Mouse (Mus musculus) mature B cell (primary cell): ENCODE measurements around the gene 4933436I01Rik.

Experiments used
- in situ Hi-C: fragments of 300-500 bp; cut with MboI; formaldehyde crosslinking; loops from 2 replicates; pipeline ENCODE4 v1.14.3; 2019

The 4933436I01Rik gene

DNA sequence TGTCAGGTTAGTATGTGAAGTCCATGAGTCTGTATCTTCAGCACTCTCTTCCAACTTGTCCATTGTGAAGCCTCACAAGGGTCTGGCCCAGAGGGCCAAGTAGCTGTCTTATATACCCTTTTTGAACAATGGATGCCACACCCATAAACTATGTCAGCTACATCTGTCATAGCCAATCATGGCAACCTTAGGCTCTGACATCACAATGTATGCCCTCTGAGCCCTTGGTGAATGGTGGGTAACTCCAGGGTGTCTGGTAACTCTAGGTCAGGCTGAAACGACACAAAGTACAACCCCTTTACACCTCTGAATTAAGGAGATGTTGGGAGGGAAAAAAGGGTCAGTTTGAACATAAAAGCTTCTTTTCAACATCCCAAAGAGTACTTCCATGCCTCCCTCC, at the start of gene 4933436I01Rik:
4933436I01Rik (minus strand) TSS at position 101 of the 400 bp plus-strand sequence.
- in situ Hi-C loops: no loop called here

DNA sequence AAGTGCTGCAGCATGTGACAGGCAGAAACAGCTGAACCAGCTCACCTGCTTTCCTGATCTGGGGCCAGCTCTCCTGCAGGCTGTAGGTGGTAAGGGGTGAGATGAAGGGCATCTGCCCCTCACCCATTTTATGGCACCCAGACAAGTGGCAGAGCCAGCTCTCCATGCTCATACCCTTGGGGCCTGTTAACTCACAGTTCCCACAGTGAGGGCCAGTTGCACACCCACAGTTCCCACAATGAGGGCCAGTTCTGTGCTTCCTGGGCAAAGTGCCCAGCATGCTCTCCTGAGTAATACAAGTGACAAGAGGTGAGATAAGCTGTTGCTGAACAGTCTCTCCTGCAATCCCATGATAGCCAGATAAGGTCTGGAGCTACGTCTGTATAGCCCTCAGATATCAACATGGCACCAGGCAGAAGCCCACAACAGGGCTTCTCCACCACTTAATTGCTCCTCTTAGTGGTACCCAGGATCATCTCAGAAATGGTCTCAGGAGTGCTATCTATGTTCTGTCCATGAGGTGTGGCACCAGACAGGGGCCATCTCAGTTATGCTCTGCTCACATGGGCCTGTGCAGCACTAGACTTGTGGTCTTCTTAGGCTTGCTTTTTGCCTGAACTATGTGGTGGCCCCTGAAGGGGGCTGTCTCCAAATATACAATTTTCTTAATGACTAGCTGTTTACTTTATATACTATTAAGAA, 3.7 kb upstream of the 4933436I01Rik start:
- in situ Hi-C loops: no loop called here

GRCm38 (mm10) chrX:67883406-67883805, 37.8 kb downstream of the 4933436I01Rik start:
- in situ Hi-C loops: no loop called here
